Mouse (Mus musculus) E14TG2a.4 (cell line): Measurements from ENCODE around the gene Zfp202.

Experiments used
- H3K27me3 ChIP-seq: 2 replicates; pipeline ENCODE4 v1.6.1; 2014; ENCODE audit warnings: low read length, control low read depth; ENCODE audit not compliant: insufficient read depth
- H3K36me3 ChIP-seq: 2 replicates; pipeline ENCODE4 v1.6.1; 2014; ENCODE audit warnings: low read length, control low read depth; ENCODE audit not compliant: insufficient read depth
- H3K4me1 ChIP-seq: replicated peaks from 2 replicates; pipeline ENCODE4 v1.6.1; 2014; ENCODE audit warnings: low read depth, low read length, control low read depth
- H3K4me3 ChIP-seq: replicated peaks from 2 replicates; pipeline ENCODE4 v1.5.1; 2014; ENCODE audit warnings: mild to moderate bottlenecking, low read length
- H3K9me3 ChIP-seq: 2 replicates; pipeline ENCODE4 v1.6.1; 2014; ENCODE audit warnings: low read length, control low read depth
- CTCF ChIP-seq: conservative IDR thresholded peaks from 2 replicates; pipeline ENCODE4 v1.5.1; 2014; ENCODE audit warnings: low read length
- NANOG ChIP-seq: IDR thresholded peaks from 2 replicates; pipeline ENCODE4 v1.6.1; 2014; ENCODE audit warnings: borderline replicate concordance, low read length, mixed read lengths
- POU5F1 ChIP-seq: IDR thresholded peaks from 2 replicates; pipeline ENCODE4 v1.6.1; 2014; ENCODE audit warnings: low read length, borderline replicate concordance

Zfp202 gene

DNA sequence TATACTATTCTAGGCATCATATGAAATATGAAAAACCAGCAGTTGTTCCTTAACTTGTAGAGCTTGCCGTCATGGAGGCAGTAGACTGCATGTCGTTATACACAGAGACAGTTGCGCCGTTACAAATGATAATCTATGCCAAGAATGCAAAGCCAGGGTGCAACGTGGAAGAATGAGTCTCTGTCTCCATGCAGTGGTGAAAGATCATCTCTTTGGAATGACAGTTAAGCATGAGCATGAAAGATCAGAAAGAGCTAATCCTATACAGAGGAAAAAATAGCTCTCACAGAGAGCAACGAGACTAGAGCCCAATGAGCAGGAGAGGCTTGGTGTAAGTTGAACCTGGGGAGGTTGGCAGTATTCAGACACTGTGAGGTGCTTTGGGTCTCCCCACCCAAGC lies 54.6 kb downstream of the Zfp202 start:
- H3K4me3 ChIP-seq = no peak overlapping the region
- H3K9me3 ChIP-seq = no peaks in the 10 kb centered on the region; the same call in 1 of the 2 replicates
- peaks cover 32% of the 10 kb centered on the region for H3K4me1 ChIP-seq
- TF ChIP-seq POU5F1 = no peak
- TF ChIP-seq CTCF = no peak
- TF ChIP-seq NANOG = no peak
- no peaks in the 10 kb centered on the region for H3K36me3 ChIP-seq
- no peaks in the 10 kb centered on the region for H3K27me3 ChIP-seq

DNA sequence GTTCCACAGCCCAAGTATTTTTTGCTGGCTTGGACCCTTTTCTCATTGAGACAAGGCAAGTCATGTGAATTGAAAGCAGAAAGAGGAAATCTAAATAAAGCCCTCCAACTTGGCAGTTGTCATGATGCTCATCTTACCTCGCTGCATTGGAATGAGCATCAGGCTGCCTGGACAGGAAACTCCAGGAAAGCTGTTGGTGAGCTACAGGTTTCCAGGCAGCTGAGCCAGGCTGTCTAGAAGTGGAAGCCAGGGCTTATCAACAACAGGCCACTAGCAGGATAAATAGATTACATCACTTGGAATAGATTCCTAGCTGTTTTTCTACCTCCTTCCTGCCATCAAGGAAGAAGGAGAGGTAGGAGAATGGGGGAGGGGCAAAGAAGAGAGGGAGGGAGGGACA lies 57.0 kb downstream of the Zfp202 start:
- peaks cover 12% of the 10 kb centered on the region for H3K9me3 ChIP-seq
- no peaks in the 10 kb centered on the region for H3K27me3 ChIP-seq
- TF ChIP-seq POU5F1 (no peak), CTCF (no peak), NANOG (no peak)
- peaks cover 14% of the 10 kb centered on the region; the same call in 1 of the 2 replicates for H3K4me1 ChIP-seq
- H3K4me3 ChIP-seq = no peak overlapping the region
- H3K36me3 ChIP-seq = no peaks in the 10 kb centered on the region

- TF ChIP-seq POU5F1 = no peak
- no peak for TF ChIP-seq NANOG
- no peak for TF ChIP-seq CTCF
- Histone ChIP-seq H3K36me3 (no peaks in the 10 kb centered on the region), H3K27me3 (no peaks in the 10 kb centered on the region), H3K4me1 (no peaks in the 10 kb centered on the region), H3K9me3 (peaks cover 12% of the 10 kb centered on the region), H3K4me3 (no peak overlapping the region)
These were observed 60.3 kb downstream of the Zfp202 start for GRCm38 (mm10) chr9:40252459-40252858.
